In genomic region chr15:86061221-86061620, GRCm38 (mm10) we compare ENCODE assay signal across 10 mouse cellular contexts. TPM values are rescaled to one million over a fixed set of nuclear protein-coding genes. Genes with fewer than 3 reads are reported as not detected.
DNase-seq lines count a peak whose midpoint lies in the region; ATAC-seq and TF ChIP-seq lines count a peak whose summit lies in the region.
"Had no signal": no experiment of that assay in that cellular context is flagged by ENCODE, and none has a peak within 500 bp of the region (broad histone marks: within the 10 kb centered on the region; RNA-seq: fewer than 3 reads in every experiment).

No protein-coding gene starts in this region.

- 90% methylated on average over 7 of the region's 7 CpGs for WGBS in forebrain, postnatal 0 days
- WGBS in limb, embryonic 13.5 days, result 83% methylated on average over 7 of the region's 7 CpGs
- WGBS in stomach, embryonic 15.5 days, result 81% methylated on average over 7 of the region's 7 CpGs

- intact Hi-C loops in left cerebral cortex, adult 2 months (cut with DNase I), result no loop called here
- intact Hi-C loops in left cerebral cortex, postnatal 4 days (cut with DNase I), result no loop called here

- peaks cover 36% of the 10 kb centered on the region for H3K4me1 ChIP-seq in forebrain, postnatal 0 days (ENCODE audit: insufficient read depth)
- H3K4me1 ChIP-seq in limb, embryonic 13.5 days, result peaks cover 44% of the 10 kb centered on the region
- peaks cover 55% of the 10 kb centered on the region for H3K4me1 ChIP-seq in stomach, embryonic 15.5 days

- DNase-seq in left cerebral cortex, adult 2 months (ENCODE audit: extremely low spot score in 1 of 2, low spot score in 2 of 2), result no peak
- no peak for DNase-seq in left cerebral cortex, postnatal 4 days
- DNase-seq in forebrain, postnatal 0 days, result no peak
- DNase-seq in embryo, embryonic 9.5 days (ENCODE audit: extremely low spot score), result no peak
- DNase-seq in frontal cortex, postnatal 14 days (ENCODE audit: low spot score in 2 of 2), result no peak
- DNase-seq: cerebellum, postnatal 36 days; kidney, postnatal 4 days had no signal

- no peak for ATAC-seq in forebrain, postnatal 0 days
- no peak for ATAC-seq in limb, embryonic 13.5 days (ENCODE audit: low FRiP score, low read depth)
- ATAC-seq in stomach, embryonic 15.5 days (ENCODE audit: insufficient read depth, low FRiP score, low read depth), result no peak

- TF ChIP-seq CTCF in left cerebral cortex, adult 2 months (IDR thresholded peaks at IDR 0.05), result no peak
- TF ChIP-seq CTCF in forebrain, postnatal 0 days (IDR thresholded peaks at IDR 0.05; ENCODE audit: low read depth), result no peak

- no peak overlapping the region; the same call in 1 of the 2 replicates for H3K27ac ChIP-seq in left cerebral cortex, adult 2 months
- no peak overlapping the region for H3K27ac ChIP-seq in forebrain, postnatal 0 days (ENCODE audit: low read depth, low read length)
- H3K27ac ChIP-seq in limb, embryonic 13.5 days, result 0 out of 2 replicates have a peak overlapping the region, but pooled peaks have one; percentile 10
- peak overlapping the region; percentile 31 for H3K27ac ChIP-seq in stomach, embryonic 15.5 days
- H3K27ac ChIP-seq: lung, embryonic 15.5 days had no signal

- H3K4me2 ChIP-seq in forebrain, postnatal 0 days (ENCODE audit: low read depth), result peak overlapping the region; percentile 90
- H3K4me2 ChIP-seq in limb, embryonic 13.5 days (replicated peaks), result peak overlapping the region; percentile 83
- H3K4me2 ChIP-seq in stomach, embryonic 15.5 days, result no peak overlapping the region

- peak overlapping the region; percentile 93; the same call in 1 of the 2 replicates for H3K9ac ChIP-seq in forebrain, postnatal 0 days
- H3K9ac ChIP-seq in limb, embryonic 13.5 days, result peak overlapping the region; percentile 25; the same call in 1 of the 2 replicates
- H3K9ac ChIP-seq in stomach, embryonic 15.5 days, result no peak overlapping the region
- H3K9ac ChIP-seq: lung, embryonic 15.5 days had no signal

- no peaks in the 10 kb centered on the region for H3K27me3 ChIP-seq in forebrain, postnatal 0 days (ENCODE audit: insufficient read depth, low read length)
- H3K27me3 ChIP-seq in limb, embryonic 13.5 days, result no peaks in the 10 kb centered on the region
- H3K27me3 ChIP-seq in stomach, embryonic 15.5 days (replicated peaks), result no peaks in the 10 kb centered on the region
- H3K27me3 ChIP-seq: lung, embryonic 15.5 days had no signal

- no peaks in the 10 kb centered on the region for H3K36me3 ChIP-seq in forebrain, postnatal 0 days (ENCODE audit: insufficient read depth)
- peaks cover 4% of the 10 kb centered on the region; the same call in 1 of the 2 replicates for H3K36me3 ChIP-seq in limb, embryonic 13.5 days
- H3K36me3 ChIP-seq in stomach, embryonic 15.5 days, result no peaks in the 10 kb centered on the region
- H3K36me3 ChIP-seq: lung, embryonic 15.5 days had no signal

- H3K4me3 ChIP-seq in left cerebral cortex, adult 2 months, result peak overlapping the region; percentile 96
- peak overlapping the region; percentile 8 for H3K4me3 ChIP-seq in forebrain, postnatal 0 days (ENCODE audit: low read depth, low read length)
- H3K4me3 ChIP-seq in limb, embryonic 13.5 days, result no peak overlapping the region
- no peak overlapping the region for H3K4me3 ChIP-seq in stomach, embryonic 15.5 days (replicated peaks)
- H3K4me3 ChIP-seq: lung, embryonic 15.5 days had no signal

- H3K9me3 ChIP-seq in forebrain, postnatal 0 days (ENCODE audit: low read length), result no peaks in the 10 kb centered on the region
- no peaks in the 10 kb centered on the region for H3K9me3 ChIP-seq in limb, embryonic 13.5 days
- H3K9me3 ChIP-seq in stomach, embryonic 15.5 days, result no peaks in the 10 kb centered on the region
- H3K9me3 ChIP-seq: lung, embryonic 15.5 days had no signal

RNA-seq across cellular contexts. Expression of gene Gramd4, which starts 3.7 kb away (rescaled TPM):
- 10 to 100 TPM; 46.2 to 51.7 TPM for total RNA-seq in left cerebral cortex, adult 2 months (2021)
- 10 to 100 TPM; 52.0 to 57.8 TPM for total RNA-seq in left cerebral cortex, postnatal 4 days (2021)
- total RNA-seq in forebrain, postnatal 0 days (2014; rRNA removed), result 54.5 and 57.0 TPM in 2 replicates
- 24.8 and 28.8 TPM in 2 replicates for polyA plus RNA-seq in forebrain, postnatal 0 days (2015; fragmentation: Nextera tagmentation; extraction: Ambion mirVana)
- 15.0 and 15.3 TPM in 2 replicates for polyA plus RNA-seq in limb, embryonic 13.5 days (2015; fragmentation: Nextera tagmentation; extraction: Ambion mirVana)
- 13.8 and 15.2 TPM in 2 replicates for polyA plus RNA-seq in stomach, embryonic 15.5 days (2015; fragmentation: Nextera tagmentation; extraction: Ambion mirVana)

RNA-seq across cellular contexts. Expression of gene Celsr1, which starts 27.6 kb away (rescaled TPM):
- total RNA-seq in left cerebral cortex, adult 2 months (2021), result 1 to 10 TPM; 3.7 to 4.6 TPM
- 1 to 10 TPM; 5.0 to 5.2 TPM for total RNA-seq in left cerebral cortex, postnatal 4 days (2021)
- 6.5 and 13.0 TPM in 2 replicates for total RNA-seq in forebrain, postnatal 0 days (2014; rRNA removed)
- 0.62 and 0.97 TPM in 2 replicates for polyA plus RNA-seq in forebrain, postnatal 0 days (2015; fragmentation: Nextera tagmentation; extraction: Ambion mirVana)
- 2.0 TPM in 2 replicates for polyA plus RNA-seq in limb, embryonic 13.5 days (2015; fragmentation: Nextera tagmentation; extraction: Ambion mirVana)
- polyA plus RNA-seq in stomach, embryonic 15.5 days (2015; fragmentation: Nextera tagmentation; extraction: Ambion mirVana), result 3.1 and 3.2 TPM in 2 replicates

Comparison
In these comparisons a context has a peak if more than half of its experiments do, and no peak if none do; other contexts are left out.
1. H3K27ac ChIP-seq: peak in limb, embryonic 13.5 days (single experiment) and stomach, embryonic 15.5 days (single experiment); none in left cerebral cortex, adult 2 months (single experiment) and forebrain, postnatal 0 days (single experiment).
2. H3K4me3 ChIP-seq: peak in left cerebral cortex, adult 2 months (single experiment) and forebrain, postnatal 0 days (single experiment); none in limb, embryonic 13.5 days (single experiment) and stomach, embryonic 15.5 days (single experiment).